Mouse (Mus musculus) G1E (cell line): ENCODE measurements around the gene Car7. TPM values are rescaled to one million over a fixed set of nuclear protein-coding genes. Genes with fewer than 3 reads are reported as not detected.
"Not testable (repeated sequence)": the region's sequence is repeated elsewhere in the genome, so short reads cannot be mapped to it uniquely, and the experiment has no call there.

Experiments
- ATAC-seq: 2 replicates; pipeline ENCODE4 v1.8.0; 2016; ENCODE audit warnings: mild to moderate bottlenecking; ENCODE audit not compliant: insufficient number of reproducible peaks, poor library complexity, low FRiP score, severe bottlenecking; ENCODE audit errors: extremely low read depth
- DNase-seq: peaks from one replicate; pipeline ENCODE4 v3.0.0; 2012; ENCODE audit warnings: low spot score
- H3K27me3 ChIP-seq: 2 replicates; pipeline ENCODE4 v1.6.1; 2012; ENCODE audit warnings: mild to moderate bottlenecking, low read length, inconsistent platforms; ENCODE audit not compliant: insufficient read depth
- H3K36me3 ChIP-seq: replicated peaks from 2 replicates; pipeline ENCODE3; 2012; ENCODE audit warnings: mild to moderate bottlenecking, inconsistent platforms
- H3K4me1 ChIP-seq: 2 replicates; pipeline ENCODE4 v1.6.1; 2012; ENCODE audit warnings: low read depth, low read length, inconsistent platforms, mixed read lengths; ENCODE audit not compliant: insufficient read depth
- H3K4me3 ChIP-seq: 2 replicates; pipeline ENCODE4 v1.5.1; 2012; ENCODE audit warnings: low read depth, mild to moderate bottlenecking, inconsistent platforms, low read length, moderate library complexity, mixed read lengths
- H3K9me3 ChIP-seq: replicated peaks from 2 replicates; pipeline ENCODE4 v1.6.1; 2012; ENCODE audit warnings: inconsistent platforms
- CTCF ChIP-seq: IDR thresholded peaks from 2 replicates; pipeline ENCODE4 v1.5.1; 2012; ENCODE audit warnings: low read depth, low read length, inconsistent platforms, mixed read lengths
- GATA1 ChIP-seq: IDR thresholded peaks from 2 replicates; pipeline ENCODE4 v1.6.1; 2012; ENCODE audit warnings: borderline replicate concordance, low read length, inconsistent platforms, mixed read lengths
- GATA2 ChIP-seq: IDR thresholded peaks from 2 replicates; pipeline ENCODE4 v1.6.1; 2012; ENCODE audit warnings: low read depth, low read length, inconsistent platforms, borderline replicate concordance
- POLR2AphosphoS5 ChIP-seq: IDR thresholded peaks from 2 replicates; pipeline ENCODE4 v1.6.1; 2012; ENCODE audit warnings: low read depth, low read length, inconsistent platforms; ENCODE audit not compliant: insufficient replicate concordance
- TAL1 ChIP-seq: conservative IDR thresholded peaks from 2 replicates; pipeline ENCODE4 v1.6.1; 2012; ENCODE audit warnings: low read depth, low read length, inconsistent platforms, mixed read lengths
- polyA plus RNA-seq: library from polyadenylated mRNA; stranded (reverse); fragments of >175 nt; gene quantifications from 2 replicates; pipeline ENCODE4 v1.2.3, GENCODE M21; 2012
- total RNA-seq, 2 experiments: library from RNA; stranded (forward) in 1 of 2; stranded (reverse) in 1 of 2; fragments of 200-1000 nt in 1 of 2; fragments of >200 nt in 1 of 2; fragmentation: Nextera tagmentation in 1 of 2; gene quantifications; 2 replicates each; pipeline ENCODE4 v1.2.3; 2014 to 2017

Car7 gene
- total and polyA plus RNA-seq, 3 experiments: 0.29 to 3.4 (median 0.76) TPM

- H3K4me1 ChIP-seq: peaks cover 7% of the 10 kb centered on the region; the same call in 1 of the 2 replicates
- H3K9me3 ChIP-seq: no peaks in the 10 kb centered on the region
- peaks cover 3% of the 10 kb centered on the region; the same call in 1 of the 2 replicates for H3K27me3 ChIP-seq
- no peak for TF ChIP-seq GATA2
- TF ChIP-seq CTCF: peak; percentile 55; the same call in 1 of the 2 replicates
- no peaks in the 10 kb centered on the region for H3K36me3 ChIP-seq
- DNase-seq: peak; percentile 71
- no peak overlapping the region; the same call in 1 of the 2 replicates for H3K4me3 ChIP-seq
- peak; percentile 84 for ATAC-seq
Measured at GRCm38 (mm10) chr8:104564633-104565456, 30.4 kb downstream of the Car7 start.

- Histone ChIP-seq H3K4me1 (peaks cover 9% of the 10 kb centered on the region), H3K27me3 (peaks cover 3% of the 10 kb centered on the region; the same call in 1 of the 2 replicates), H3K9me3 (no peaks in the 10 kb centered on the region), H3K4me3 (no peak overlapping the region), H3K36me3 (no peaks in the 10 kb centered on the region)
- TF ChIP-seq GATA1: no peak
- no peak for TF ChIP-seq GATA2
- no peak for TF ChIP-seq TAL1
- no peak for TF ChIP-seq POLR2AphosphoS5
- TF ChIP-seq CTCF: no peak
- no peak for DNase-seq
- ATAC-seq: no peak
Measured at GRCm38 (mm10) chr8:104565457-104565798, 30.9 kb downstream of the Car7 start.

GRCm38 (mm10) chr8:104569559-104569958 lies 35.1 kb downstream of the Car7 start:
- Histone ChIP-seq H3K36me3 (no peaks in the 10 kb centered on the region), H3K27me3 (peaks cover 8% of the 10 kb centered on the region), H3K4me1 (peaks cover 16% of the 10 kb centered on the region), H3K9me3 (no peaks in the 10 kb centered on the region), H3K4me3 (no peak overlapping the region)
- no peak for ATAC-seq
- DNase-seq: no peak
- TF ChIP-seq TAL1 (no peak), GATA1 (no peak), POLR2AphosphoS5 (no peak), CTCF (no peak), GATA2 (no peak)

GRCm38 (mm10) chr8:104570436-104571343 lies 36.2 kb downstream of the Car7 start:
- ATAC-seq (peak; percentile 82), DNase-seq (peak; percentile 67)
- Histone ChIP-seq H3K4me1 (peaks cover 10% of the 10 kb centered on the region), H3K4me3 (peak overlapping the region; percentile 74), H3K36me3 (no peaks in the 10 kb centered on the region), H3K9me3 (no peaks in the 10 kb centered on the region), H3K27me3 (peaks cover 5% of the 10 kb centered on the region)
- TF ChIP-seq CTCF (peak; percentile 86), GATA2 (no peak)

GRCm38 (mm10) chr8:104576820-104577219 lies 42.3 kb downstream of the Car7 start:
- Histone ChIP-seq H3K4me1 (no peaks in the 10 kb centered on the region), H3K9me3 (no peaks in the 10 kb centered on the region), H3K27me3 (peaks cover 4% of the 10 kb centered on the region; the same call in 1 of the 2 replicates), H3K36me3 (no peaks in the 10 kb centered on the region), H3K4me3 (no peak overlapping the region)
- no peak for TF ChIP-seq GATA1
- TF ChIP-seq GATA2: no peak
- TF ChIP-seq CTCF: no peak
- no peak for TF ChIP-seq TAL1
- no peak for TF ChIP-seq POLR2AphosphoS5
- DNase-seq (no peak), ATAC-seq (no peak)

GRCm38 (mm10) chr8:104577606-104578005 lies 43.1 kb downstream of the Car7 start:
- not testable (repeated sequence) for H3K27me3 ChIP-seq, H3K9me3 ChIP-seq, H3K4me3 ChIP-seq, DNase-seq, H3K36me3 ChIP-seq, H3K4me1 ChIP-seq, ATAC-seq
